ENCODE assay signal across 16 mouse cellular contexts in genomic region chr1:18463218-18463617, GRCm38 (mm10).
DNase-seq lines count a peak whose midpoint lies in the region; ATAC-seq lines count a peak whose summit lies in the region.
"Had no signal": no experiment of that assay in that cellular context is flagged by ENCODE, and none has a peak within 500 bp of the region (broad histone marks: within the 10 kb centered on the region; RNA-seq: fewer than 3 reads in every experiment).

No protein-coding gene starts in this region.

- ATAC-seq in neural tube, embryonic 11.5 days (ENCODE audit: insufficient read depth, low FRiP score, low TSS enrichment): peak; percentile 67
- ATAC-seq in neural tube, embryonic 15.5 days (ENCODE audit: low FRiP score): no peak
- ATAC-seq in hindbrain, embryonic 13.5 days (ENCODE audit: low FRiP score): peak; percentile 73
- peak; percentile 87 for ATAC-seq in midbrain, embryonic 13.5 days
- no peak for ATAC-seq in erythroblast, adult 5-6 weeks (replicated peaks; ENCODE audit: low FRiP score, poor library complexity, severe bottlenecking)
- ATAC-seq: liver, embryonic 12.5 days had no signal

- intact Hi-C loops in heart, postnatal 10 days (cut with DNase I): no loop called here

- no peaks in the 10 kb centered on the region for H3K9me3 ChIP-seq in neural tube, embryonic 11.5 days (ENCODE audit: control insufficient read depth, low read length)
- H3K9me3 ChIP-seq in neural tube, embryonic 15.5 days (replicated peaks): no peaks in the 10 kb centered on the region
- no peaks in the 10 kb centered on the region for H3K9me3 ChIP-seq in hindbrain, embryonic 13.5 days
- H3K9me3 ChIP-seq in midbrain, embryonic 13.5 days: no peaks in the 10 kb centered on the region
- H3K9me3 ChIP-seq: heart, embryonic 12.5 days; limb, embryonic 10.5 days; liver, embryonic 12.5 days; lung, embryonic 15.5 days had no signal

- H3K36me3 ChIP-seq in neural tube, embryonic 11.5 days (ENCODE audit: control insufficient read depth, insufficient read depth, low read length): no peaks in the 10 kb centered on the region
- H3K36me3 ChIP-seq in neural tube, embryonic 15.5 days: no peaks in the 10 kb centered on the region
- H3K36me3 ChIP-seq in hindbrain, embryonic 13.5 days: no peaks in the 10 kb centered on the region
- no peaks in the 10 kb centered on the region for H3K36me3 ChIP-seq in midbrain, embryonic 13.5 days
- H3K36me3 ChIP-seq: heart, embryonic 12.5 days; limb, embryonic 10.5 days; liver, embryonic 12.5 days; lung, embryonic 15.5 days had no signal

- no peak overlapping the region for H3K4me3 ChIP-seq in neural tube, embryonic 11.5 days (ENCODE audit: low read depth, low read length)
- no peak overlapping the region for H3K4me3 ChIP-seq in neural tube, embryonic 15.5 days (replicated peaks)
- H3K4me3 ChIP-seq in hindbrain, embryonic 13.5 days: no peak overlapping the region
- no peak overlapping the region for H3K4me3 ChIP-seq in midbrain, embryonic 13.5 days (replicated peaks)
- H3K4me3 ChIP-seq: heart, embryonic 12.5 days; limb, embryonic 10.5 days; liver, embryonic 12.5 days; lung, embryonic 15.5 days had no signal

- no peaks in the 10 kb centered on the region for H3K27me3 ChIP-seq in neural tube, embryonic 11.5 days (ENCODE audit: control insufficient read depth, insufficient read depth, low read length)
- H3K27me3 ChIP-seq in neural tube, embryonic 15.5 days (replicated peaks): no peaks in the 10 kb centered on the region
- H3K27me3 ChIP-seq in hindbrain, embryonic 13.5 days: no peaks in the 10 kb centered on the region
- no peaks in the 10 kb centered on the region for H3K27me3 ChIP-seq in midbrain, embryonic 13.5 days
- H3K27me3 ChIP-seq: heart, embryonic 12.5 days; liver, embryonic 12.5 days; lung, embryonic 15.5 days had no signal

- H3K4me2 ChIP-seq in neural tube, embryonic 11.5 days (ENCODE audit: low read depth): no peak overlapping the region
- H3K4me2 ChIP-seq in neural tube, embryonic 15.5 days: no peak overlapping the region
- H3K4me2 ChIP-seq in hindbrain, embryonic 13.5 days: no peak overlapping the region
- no peak overlapping the region for H3K4me2 ChIP-seq in midbrain, embryonic 13.5 days (replicated peaks)
- H3K4me2 ChIP-seq: heart, embryonic 12.5 days; liver, embryonic 12.5 days; lung, embryonic 15.5 days had no signal

- no peaks in the 10 kb centered on the region for H3K4me1 ChIP-seq in neural tube, embryonic 11.5 days (ENCODE audit: control insufficient read depth, insufficient read depth, low read length)
- H3K4me1 ChIP-seq in neural tube, embryonic 15.5 days: no peaks in the 10 kb centered on the region
- peaks cover 10% of the 10 kb centered on the region for H3K4me1 ChIP-seq in hindbrain, embryonic 13.5 days (replicated peaks)
- peaks cover 22% of the 10 kb centered on the region for H3K4me1 ChIP-seq in midbrain, embryonic 13.5 days (replicated peaks)
- H3K4me1 ChIP-seq: heart, embryonic 12.5 days; liver, embryonic 12.5 days; lung, embryonic 15.5 days had no signal

- H3K9ac ChIP-seq in neural tube, embryonic 11.5 days (ENCODE audit: low read length): no peak overlapping the region
- H3K9ac ChIP-seq in neural tube, embryonic 15.5 days (replicated peaks): no peak overlapping the region
- H3K9ac ChIP-seq in hindbrain, embryonic 13.5 days: no peak overlapping the region
- H3K9ac ChIP-seq in midbrain, embryonic 13.5 days (replicated peaks): no peak overlapping the region
- H3K9ac ChIP-seq: heart, embryonic 12.5 days; liver, embryonic 12.5 days; lung, embryonic 15.5 days had no signal

- H3K27ac ChIP-seq in neural tube, embryonic 11.5 days (ENCODE audit: low read depth, low read length): no peak overlapping the region
- no peak overlapping the region for H3K27ac ChIP-seq in neural tube, embryonic 15.5 days (replicated peaks)
- H3K27ac ChIP-seq in hindbrain, embryonic 13.5 days: no peak overlapping the region
- H3K27ac ChIP-seq in midbrain, embryonic 13.5 days: peak overlapping the region; percentile 27
- H3K27ac ChIP-seq: limb, embryonic 10.5 days; liver, embryonic 12.5 days; lung, embryonic 15.5 days had no signal

- DNase-seq in neural tube, embryonic 11.5 days (ENCODE audit: low spot score): peak; percentile 34
- no peak for DNase-seq in heart, postnatal 10 days
- DNase-seq in lung, postnatal 25 days (ENCODE audit: low spot score): no peak
- DNase-seq: cerebellum, adult 18-20 months; heart, postnatal 4 days; kidney, adult 11 months; kidney, postnatal 36 days; thymus, adult 2 months had no signal

- WGBS in neural tube, embryonic 11.5 days: 22% methylated on average over 1 of the region's 1 CpGs
- WGBS in neural tube, embryonic 15.5 days: 13% methylated on average over 1 of the region's 1 CpGs
- 16% methylated on average over 1 of the region's 1 CpGs for WGBS in hindbrain, embryonic 13.5 days
- WGBS in midbrain, embryonic 13.5 days: 7% methylated on average over 1 of the region's 1 CpGs

Comparison
In these comparisons a context has a peak if more than half of its experiments do, and no peak if none do; other contexts are left out.
1. ATAC-seq: peak in neural tube, embryonic 11.5 days (single experiment), hindbrain, embryonic 13.5 days (single experiment) and midbrain, embryonic 13.5 days (single experiment); none in neural tube, embryonic 15.5 days (single experiment) and erythroblast, adult 5-6 weeks (single experiment).